Mouse (Mus musculus): Measurements from ENCODE around the gene Hcfc2. TPM values are rescaled to one million over a fixed set of nuclear protein-coding genes. Genes with fewer than 3 reads are reported as not detected.

Gene Hcfc2
- polyA plus RNA-seq, 1 experiment from 2014 or later = 42.8 TPM

- ATAC-seq (replicated peaks; ENCODE audit: insufficient number of reproducible peaks, low FRiP score, low TSS enrichment) = no peak
- Histone ChIP-seq H3K9me3 (replicated peaks; ENCODE audit: control insufficient read depth, low read length) (no peaks in the 10 kb centered on the region), H3K27ac (ENCODE audit: low read depth, low read length) (no peak overlapping the region), H3K9ac (ENCODE audit: low read depth, low read length) (no peak overlapping the region), H3K27me3 (ENCODE audit: control insufficient read depth, insufficient read depth, low read length) (no peaks in the 10 kb centered on the region), H3K36me3 (ENCODE audit: control insufficient read depth, insufficient read depth, low read length) (peaks cover 48% of the 10 kb centered on the region), H3K4me3 (ENCODE audit: low read depth, low read length) (no peak overlapping the region), H3K4me1 (ENCODE audit: control insufficient read depth, insufficient read depth, low read length) (peaks cover 12% of the 10 kb centered on the region), H3K4me2 (no peak overlapping the region)
- 87% methylated on average over 9 of the region's 9 CpGs for WGBS (ENCODE audit: insufficient replicate concordance)
Measured at GRCm38 (mm10) chr10:82757341-82757740, 61.4 kb downstream of the Hcfc2 start.

GRCm38 (mm10) chr10:82758368-82758767 lies 62.4 kb downstream of the Hcfc2 start:
- H3K27me3 ChIP-seq (ENCODE audit: control insufficient read depth, insufficient read depth, low read length) = no peaks in the 10 kb centered on the region
- H3K9ac ChIP-seq (ENCODE audit: low read depth, low read length) = no peak overlapping the region
- no peak for ATAC-seq (replicated peaks; ENCODE audit: insufficient number of reproducible peaks, low FRiP score, low TSS enrichment)
- no peaks in the 10 kb centered on the region for H3K9me3 ChIP-seq (replicated peaks; ENCODE audit: control insufficient read depth, low read length)
- 82% methylated on average over 6 of the region's 6 CpGs for WGBS (ENCODE audit: insufficient replicate concordance)
- peaks cover 16% of the 10 kb centered on the region for H3K4me1 ChIP-seq (ENCODE audit: control insufficient read depth, insufficient read depth, low read length)
- H3K4me2 ChIP-seq = no peak overlapping the region
- no peak overlapping the region for H3K27ac ChIP-seq (ENCODE audit: low read depth, low read length)
- no peak overlapping the region for H3K4me3 ChIP-seq (ENCODE audit: low read depth, low read length)
- peaks cover 47% of the 10 kb centered on the region for H3K36me3 ChIP-seq (ENCODE audit: control insufficient read depth, insufficient read depth, low read length)

DNA sequence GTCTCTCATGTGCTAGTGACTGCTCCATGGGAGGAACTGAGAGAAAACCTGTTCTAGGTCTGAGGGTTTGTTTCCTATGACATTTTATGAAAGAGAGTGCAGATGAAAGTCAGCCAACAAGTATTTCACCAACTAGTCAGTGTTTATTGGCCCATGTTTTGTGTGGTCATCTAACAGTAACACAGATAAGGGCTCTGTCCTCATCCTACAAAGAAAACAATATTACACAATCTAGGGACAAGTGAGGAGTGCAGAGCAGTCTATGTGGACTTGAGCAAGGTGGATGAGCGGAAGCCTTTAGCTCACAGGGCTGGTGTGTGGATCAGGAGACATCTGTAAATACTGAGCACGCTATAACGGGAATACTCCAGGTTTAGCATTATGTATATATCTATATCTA lies 62.9 kb downstream of the Hcfc2 start:
- WGBS (ENCODE audit: insufficient replicate concordance) = 100% methylated on average over 3 of the region's 3 CpGs
- H3K4me3 ChIP-seq (ENCODE audit: low read depth, low read length) = no peak overlapping the region
- H3K36me3 ChIP-seq (ENCODE audit: control insufficient read depth, insufficient read depth, low read length) = peaks cover 43% of the 10 kb centered on the region
- no peak overlapping the region for H3K9ac ChIP-seq (ENCODE audit: low read depth, low read length)
- H3K9me3 ChIP-seq (replicated peaks; ENCODE audit: control insufficient read depth, low read length) = no peaks in the 10 kb centered on the region
- no peaks in the 10 kb centered on the region for H3K27me3 ChIP-seq (ENCODE audit: control insufficient read depth, insufficient read depth, low read length)
- H3K27ac ChIP-seq (ENCODE audit: low read depth, low read length) = no peak overlapping the region
- no peak overlapping the region for H3K4me2 ChIP-seq
- H3K4me1 ChIP-seq (ENCODE audit: control insufficient read depth, insufficient read depth, low read length) = peaks cover 16% of the 10 kb centered on the region
- no peak for ATAC-seq (replicated peaks; ENCODE audit: insufficient number of reproducible peaks, low FRiP score, low TSS enrichment)

DNA sequence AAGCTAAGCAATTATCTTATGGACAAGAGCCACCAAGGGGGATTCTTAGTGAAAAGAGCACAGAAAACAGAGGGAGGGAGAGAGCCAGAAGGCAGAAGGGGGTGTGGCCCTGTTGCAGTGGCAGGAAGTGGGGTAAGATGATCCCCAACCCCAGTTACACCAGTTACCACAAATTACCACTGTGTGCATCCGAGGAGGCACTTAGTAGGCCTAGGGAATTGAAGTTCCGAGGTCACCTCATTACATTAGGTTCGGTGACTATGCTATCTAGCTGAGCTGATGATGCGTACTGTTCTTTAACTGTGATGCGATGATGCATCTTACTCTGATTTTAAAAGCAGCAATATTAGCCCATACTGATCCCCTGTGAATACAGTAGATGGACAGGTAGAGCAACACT lies 63.7 kb downstream of the Hcfc2 start:
- Histone ChIP-seq H3K4me3 (ENCODE audit: low read depth, low read length) (no peak overlapping the region), H3K36me3 (ENCODE audit: control insufficient read depth, insufficient read depth, low read length) (peaks cover 40% of the 10 kb centered on the region), H3K4me1 (ENCODE audit: control insufficient read depth, insufficient read depth, low read length) (peaks cover 19% of the 10 kb centered on the region), H3K27ac (ENCODE audit: low read depth, low read length) (no peak overlapping the region), H3K9ac (ENCODE audit: low read depth, low read length) (no peak overlapping the region), H3K9me3 (replicated peaks; ENCODE audit: control insufficient read depth, low read length) (no peaks in the 10 kb centered on the region), H3K27me3 (ENCODE audit: control insufficient read depth, insufficient read depth, low read length) (no peaks in the 10 kb centered on the region), H3K4me2 (no peak overlapping the region)
- 90% methylated on average over 5 of the region's 5 CpGs for WGBS (ENCODE audit: insufficient replicate concordance)
- ATAC-seq (replicated peaks; ENCODE audit: insufficient number of reproducible peaks, low FRiP score, low TSS enrichment) = no peak

DNA sequence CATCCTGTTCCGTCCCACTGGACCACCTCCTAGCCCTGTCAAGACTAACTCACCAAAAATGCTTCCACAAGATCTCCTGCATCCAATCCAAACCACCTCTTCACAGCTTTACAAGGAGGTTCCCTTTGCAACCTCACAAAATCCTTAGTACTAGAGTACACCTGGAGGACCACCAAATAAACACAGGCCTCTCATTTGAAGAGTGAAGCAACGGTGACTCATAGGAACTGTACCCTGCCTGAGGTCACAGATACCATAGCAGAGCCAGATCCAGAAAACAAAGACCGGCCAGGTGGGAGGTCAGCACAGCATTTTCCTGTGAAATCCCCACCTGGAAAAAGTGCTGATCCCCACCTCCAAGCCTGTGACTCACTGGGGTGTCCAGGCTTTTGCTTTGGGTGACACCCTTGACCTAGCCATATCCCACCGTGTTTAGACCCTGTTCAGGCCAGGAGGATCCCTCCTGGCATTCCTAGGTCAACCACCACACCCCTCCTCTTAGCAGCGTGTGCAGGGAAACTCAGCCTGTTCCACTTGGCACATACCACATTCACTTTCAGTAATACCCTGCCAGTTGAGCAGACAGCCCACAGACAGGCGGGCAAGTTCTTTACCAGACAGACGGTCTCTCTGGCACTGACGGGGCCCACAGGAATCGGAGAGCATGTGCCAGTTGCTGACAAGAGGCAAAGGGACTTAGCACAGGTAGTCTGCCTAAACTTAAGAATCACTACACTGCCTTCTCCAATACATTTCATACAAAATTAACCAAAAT lies 65.3 kb downstream of the Hcfc2 start:
- Histone ChIP-seq H3K4me1 (ENCODE audit: control insufficient read depth, insufficient read depth, low read length) (peaks cover 19% of the 10 kb centered on the region), H3K4me2 (no peak overlapping the region), H3K9ac (ENCODE audit: low read depth, low read length) (no peak overlapping the region), H3K36me3 (ENCODE audit: control insufficient read depth, insufficient read depth, low read length) (peaks cover 28% of the 10 kb centered on the region), H3K4me3 (ENCODE audit: low read depth, low read length) (no peak overlapping the region), H3K27me3 (ENCODE audit: control insufficient read depth, insufficient read depth, low read length) (no peaks in the 10 kb centered on the region), H3K9me3 (replicated peaks; ENCODE audit: control insufficient read depth, low read length) (no peaks in the 10 kb centered on the region), H3K27ac (ENCODE audit: low read depth, low read length) (no peak overlapping the region)
- no peak for ATAC-seq (replicated peaks; ENCODE audit: insufficient number of reproducible peaks, low FRiP score, low TSS enrichment)
- 85% methylated on average over 9 of the region's 9 CpGs for WGBS (ENCODE audit: insufficient replicate concordance)

DNA sequence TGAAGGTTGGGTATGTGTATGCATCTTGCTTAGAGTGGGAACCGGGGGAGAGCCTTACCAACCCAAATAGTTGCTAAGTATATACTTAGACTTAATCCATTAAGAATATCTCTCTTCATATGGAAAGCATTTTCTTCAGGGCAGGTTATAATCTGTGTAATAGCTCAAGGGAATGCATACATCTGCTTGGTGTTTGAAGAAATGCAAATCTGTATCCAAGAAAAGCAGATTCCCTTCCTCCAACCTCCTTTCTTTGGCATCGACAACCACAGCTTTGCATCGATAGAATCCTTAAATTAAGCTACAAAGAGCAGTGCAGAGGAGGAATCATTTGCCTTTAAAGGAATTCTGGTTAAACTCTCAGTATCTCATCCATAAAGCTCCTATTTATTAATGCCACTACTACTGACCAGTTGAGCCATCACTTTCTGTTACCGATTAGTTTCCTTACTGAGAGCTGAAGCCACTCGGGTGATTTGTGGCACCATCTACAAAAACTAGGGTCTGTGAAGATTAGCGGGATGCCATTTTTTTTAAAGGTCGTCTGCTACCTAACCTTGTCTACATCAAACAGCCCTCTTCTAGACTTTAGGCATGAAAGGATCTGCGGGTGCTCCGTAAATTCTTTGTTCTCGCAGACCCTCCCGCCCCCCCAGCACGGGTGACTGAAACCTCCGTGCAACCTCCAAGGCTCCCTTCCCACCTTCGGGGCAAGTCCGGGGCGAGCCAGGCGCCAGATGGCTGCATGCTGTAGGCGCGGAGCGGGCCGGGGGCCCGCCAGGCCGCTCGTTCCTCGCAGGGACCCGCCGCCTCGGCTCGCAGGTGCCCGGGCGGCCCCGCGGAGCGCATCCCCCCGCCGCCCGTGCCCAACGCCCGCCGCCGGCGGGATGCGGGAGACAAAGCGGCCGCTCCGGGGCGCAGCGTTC lies 67.1 kb downstream of the Hcfc2 start:
- H3K27ac ChIP-seq (ENCODE audit: low read depth, low read length) = peak overlapping the region; percentile 99
- no peaks in the 10 kb centered on the region for H3K9me3 ChIP-seq (replicated peaks; ENCODE audit: control insufficient read depth, low read length)
- under 1% methylated on average over 47 of the region's 48 CpGs for WGBS (ENCODE audit: insufficient replicate concordance)
- peak; percentile 19 for ATAC-seq (replicated peaks; ENCODE audit: insufficient number of reproducible peaks, low FRiP score, low TSS enrichment)
- peak overlapping the region; percentile 85 for H3K4me2 ChIP-seq
- H3K4me1 ChIP-seq (ENCODE audit: control insufficient read depth, insufficient read depth, low read length) = peaks cover 19% of the 10 kb centered on the region
- H3K4me3 ChIP-seq (ENCODE audit: low read depth, low read length) = peak overlapping the region; percentile 81
- H3K36me3 ChIP-seq (ENCODE audit: control insufficient read depth, insufficient read depth, low read length) = peaks cover 14% of the 10 kb centered on the region
- peak overlapping the region; percentile 90 for H3K9ac ChIP-seq (ENCODE audit: low read depth, low read length)
- H3K27me3 ChIP-seq (ENCODE audit: control insufficient read depth, insufficient read depth, low read length) = no peaks in the 10 kb centered on the region

- WGBS (ENCODE audit: insufficient replicate concordance) = under 1% methylated on average over 62 of the region's 68 CpGs
- no peaks in the 10 kb centered on the region for H3K27me3 ChIP-seq (ENCODE audit: control insufficient read depth, insufficient read depth, low read length)
- H3K9ac ChIP-seq (ENCODE audit: low read depth, low read length) = peak within 1 kb of the TSS; percentile 90
- H3K27ac ChIP-seq (ENCODE audit: low read depth, low read length) = peak within 1 kb of the TSS; percentile 99
- H3K36me3 ChIP-seq (ENCODE audit: control insufficient read depth, insufficient read depth, low read length) = peaks cover 14% of the 10 kb centered on the region
- ATAC-seq (replicated peaks; ENCODE audit: insufficient number of reproducible peaks, low FRiP score, low TSS enrichment) = peak; percentile 98
- peak within 1 kb of the TSS; percentile 85 for H3K4me2 ChIP-seq
- peaks cover 19% of the 10 kb centered on the region for H3K4me1 ChIP-seq (ENCODE audit: control insufficient read depth, insufficient read depth, low read length)
- H3K9me3 ChIP-seq (replicated peaks; ENCODE audit: control insufficient read depth, low read length) = no peaks in the 10 kb centered on the region
- peak within 1 kb of the TSS; percentile 81 for H3K4me3 ChIP-seq (ENCODE audit: low read depth, low read length)
Measured at GRCm38 (mm10) chr10:82763840-82764631, 68.1 kb downstream of the Hcfc2 start, which contains the start of gene Nfyb. Nfyb (minus strand) TSS chr10:82764144.

- Histone ChIP-seq H3K36me3 (ENCODE audit: control insufficient read depth, insufficient read depth, low read length) (no peaks in the 10 kb centered on the region), H3K4me3 (ENCODE audit: low read depth, low read length) (no peak overlapping the region), H3K27ac (ENCODE audit: low read depth, low read length) (no peak overlapping the region), H3K4me1 (ENCODE audit: control insufficient read depth, insufficient read depth, low read length) (peaks cover 3% of the 10 kb centered on the region; the same call in 1 of the 2 replicates), H3K9me3 (replicated peaks; ENCODE audit: control insufficient read depth, low read length) (no peaks in the 10 kb centered on the region), H3K4me2 (0 out of 2 replicates have a peak overlapping the region, but pooled peaks have one; percentile 4), H3K9ac (ENCODE audit: low read depth, low read length) (no peak overlapping the region), H3K27me3 (ENCODE audit: control insufficient read depth, insufficient read depth, low read length) (no peaks in the 10 kb centered on the region)
- WGBS (ENCODE audit: insufficient replicate concordance) = 18% methylated on average over 9 of the region's 9 CpGs
- ATAC-seq (replicated peaks; ENCODE audit: insufficient number of reproducible peaks, low FRiP score, low TSS enrichment) = no peak
Measured at GRCm38 (mm10) chr10:82768901-82769300, 72.9 kb downstream of the Hcfc2 start.
